Mouse (Mus musculus): Measurements from ENCODE around the gene Hck. TPM values are rescaled to one million over a fixed set of nuclear protein-coding genes. Genes with fewer than 3 reads are reported as not detected.

The Hck gene
- polyA plus RNA-seq, 3 experiments from 2014 or later, result 0.28 to 1.0 TPM; not detected in 1

Other genes starting within 250 kb of the Hck start
- not detected for gene Mylk2, start 197.1 kb upstream of the Hck start, polyA plus RNA-seq (2017; shearing (Covaris generic))
- gene Foxs1, start 175.3 kb upstream of the Hck start, polyA plus RNA-seq (2017; shearing (Covaris generic)), result not detected
- not detected for gene Dusp15, start 156.8 kb upstream of the Hck start, polyA plus RNA-seq (2017; shearing (Covaris generic))
- gene Ttll9, start 146.0 kb upstream of the Hck start, polyA plus RNA-seq (2017; shearing (Covaris generic)), result 1 to 10 TPM in 2 of 3 experiments, under 1 TPM in 1; 0.92 to 1.6 (median 1.0) TPM
- gene Pdrg1, start 93.0 kb upstream of the Hck start, polyA plus RNA-seq (2017; shearing (Covaris generic)), result 100 to 1,000 TPM; 149 to 191 (median 188) TPM
- gene Xkr7, start 76.6 kb upstream of the Hck start, polyA plus RNA-seq (2017; shearing (Covaris generic)), result not detected
- gene Ccm2l, start 42.5 kb upstream of the Hck start, polyA plus RNA-seq (2017; shearing (Covaris generic)), result not detected
- gene Tm9sf4, start 52.8 kb downstream of the Hck start, polyA plus RNA-seq (2017; shearing (Covaris generic)), result 10 to 100 TPM; 31.2 to 49.1 (median 47.2) TPM
- gene Tspyl3, start 117.0 kb downstream of the Hck start, polyA plus RNA-seq (2017; shearing (Covaris generic)), result 10 to 100 TPM; 23.3 to 25.2 (median 25.1) TPM
- gene Plagl2, start 133.0 kb downstream of the Hck start, polyA plus RNA-seq (2017; shearing (Covaris generic)), result 10 to 100 TPM; 18.9 to 24.1 (median 21.5) TPM
- 10 to 100 TPM in 1 of 3 experiments, 1 to 10 TPM in 2; 6.2 to 13.5 (median 9.4) TPM for gene Pofut1, start 133.1 kb downstream of the Hck start, polyA plus RNA-seq (2017; shearing (Covaris generic))
- 10 to 100 TPM in 2 of 3 experiments, 1 to 10 TPM in 1; 8.5 to 13.3 (median 11.6) TPM for gene Kif3b, start 182.9 kb downstream of the Hck start, polyA plus RNA-seq (2017; shearing (Covaris generic))
- gene Asxl1, start 237.4 kb downstream of the Hck start, polyA plus RNA-seq (2017; shearing (Covaris generic)), result 10 to 100 TPM; 15.0 to 16.6 (median 15.9) TPM

Measured in inflammation-experienced regulatory T-cells, adult 6 months (primary cell).